Mouse (Mus musculus): Measurements from ENCODE around the gene Eif3k.

DNA sequence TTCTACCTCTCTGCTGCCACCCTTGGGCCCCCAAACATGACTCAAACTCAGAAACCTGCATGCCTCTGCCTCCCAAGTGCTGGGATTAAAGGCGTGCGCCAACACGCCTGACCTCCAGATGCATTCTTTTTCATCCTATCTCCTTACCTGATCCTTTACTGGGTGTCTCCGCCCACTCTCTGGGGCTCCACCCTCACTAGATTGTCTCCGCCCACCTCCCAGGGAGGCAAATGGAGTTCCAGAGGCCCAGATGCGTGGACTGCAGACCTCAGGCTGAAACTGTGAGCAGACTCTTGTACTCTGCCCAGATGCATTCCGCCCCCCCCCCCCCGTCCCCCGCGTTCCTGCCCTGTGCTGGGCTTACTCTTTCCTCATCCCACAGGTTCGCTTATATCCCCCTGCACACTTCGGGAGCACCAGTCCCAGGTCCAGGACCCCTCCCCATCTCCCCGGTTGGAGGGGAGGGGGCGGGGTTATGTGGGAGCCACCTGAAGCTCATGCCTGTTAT, 9.2 kb upstream of the Eif3k start:
- TF ChIP-seq CTCF (IDR thresholded peaks at IDR 0.05; ENCODE audit: borderline replicate concordance, extremely low read depth, insufficient read depth, insufficient read length): no peak
- no peak for TF ChIP-seq POLR2A (IDR thresholded peaks at IDR 0.05; ENCODE audit: borderline replicate concordance, extremely low read depth, insufficient read depth, insufficient read length, poor library complexity, severe bottlenecking)
